Mouse (Mus musculus) brain, embryonic 14.5 days (tissue): Measurements from ENCODE around the gene Zranb3. TPM values are rescaled to one million over a fixed set of nuclear protein-coding genes. Genes with fewer than 3 reads are reported as not detected.
"Not testable (repeated sequence)": the region's sequence is repeated elsewhere in the genome, so short reads cannot be mapped to it uniquely, and the experiment has no call there.

ENCODE experiments used
- DNase-seq: peaks from one replicate; pipeline ENCODE4 v3.0.0-alpha.2; 2011; ENCODE audit warnings: low read depth
- CTCF ChIP-seq: fragments of 200-500 bp; IDR thresholded peaks from 2 replicates; pipeline ENCODE4 v1.5.1; 2012; ENCODE audit warnings: inconsistent platforms, mild to moderate bottlenecking, moderate library complexity, borderline replicate concordance; ENCODE audit not compliant: insufficient read depth, insufficient read length; ENCODE audit errors: extremely low read depth
- POLR2A ChIP-seq: fragments of 200-500 bp; IDR thresholded peaks from 2 replicates; pipeline ENCODE4 v1.6.1; 2012; ENCODE audit warnings: mild to moderate bottlenecking, inconsistent platforms, borderline replicate concordance; ENCODE audit not compliant: poor library complexity, insufficient read depth, insufficient read length, severe bottlenecking; ENCODE audit errors: extremely low read depth
- polyA plus RNA-seq: library from polyadenylated mRNA; depleted of rRNA; stranded (reverse); fragments of >200 nt; gene quantifications from 2 replicates; pipeline ENCODE4 v1.2.3, GENCODE M21; 2012

Gene Zranb3
- polyA plus RNA-seq, 1 experiment: 6.6 TPM

- DNase-seq: no peak
- TF ChIP-seq CTCF (no peak), POLR2A (no peak)
Measured at GRCm38 (mm10) chr1:127974082-127974481, 128.8 kb downstream of the Zranb3 start.

- no peak for TF ChIP-seq CTCF
- TF ChIP-seq POLR2A: no peak
- DNase-seq: no peak
Measured at GRCm38 (mm10) chr1:127970870-127971269, 132.0 kb downstream of the Zranb3 start.

GRCm38 (mm10) chr1:127963326-127963725, 139.5 kb downstream of the Zranb3 start:
- no peak for DNase-seq
- no peak for TF ChIP-seq POLR2A
- TF ChIP-seq CTCF: no peak

- no peak for DNase-seq
- TF ChIP-seq CTCF (no peak), POLR2A (no peak)
Measured at GRCm38 (mm10) chr1:127961140-127961539, 141.7 kb downstream of the Zranb3 start.

GRCm38 (mm10) chr1:127959312-127959718, 143.5 kb downstream of the Zranb3 start:
- peak; percentile 59 for DNase-seq
- TF ChIP-seq CTCF (no peak), POLR2A (no peak)

GRCm38 (mm10) chr1:127958801-127959200, 144.0 kb downstream of the Zranb3 start:
- DNase-seq: peak; percentile 56
- TF ChIP-seq CTCF (no peak), POLR2A (no peak)

- TF ChIP-seq POLR2A: no peak
- no peak for DNase-seq
Measured at GRCm38 (mm10) chr1:127956524-127956923, 146.3 kb downstream of the Zranb3 start.

- no peak for DNase-seq
- TF ChIP-seq CTCF: no peak
- TF ChIP-seq POLR2A: no peak
Measured at GRCm38 (mm10) chr1:127954800-127955199, 148.0 kb downstream of the Zranb3 start.

- not testable (repeated sequence) for DNase-seq
Measured at GRCm38 (mm10) chr1:127954198-127954597, 148.6 kb downstream of the Zranb3 start.

- TF ChIP-seq POLR2A: no peak
- DNase-seq: no peak
Measured at GRCm38 (mm10) chr1:127952276-127952675, 150.6 kb downstream of the Zranb3 start.

GRCm38 (mm10) chr1:127948748-127949147, 154.1 kb downstream of the Zranb3 start:
- TF ChIP-seq CTCF: no peak
- no peak for TF ChIP-seq POLR2A
- no peak for DNase-seq

GRCm38 (mm10) chr1:127946615-127947249, 156.1 kb downstream of the Zranb3 start:
- TF ChIP-seq POLR2A (no peak), CTCF (no peak)
- no peak for DNase-seq
